In genomic region chr7:122389633-122390032, GRCm38 (mm10) we compare ENCODE assay signal across 9 mouse cellular contexts.
DNase-seq lines count a peak whose midpoint lies in the region; ATAC-seq and TF ChIP-seq lines count a peak whose summit lies in the region.
"Had no signal": no experiment of that assay in that cellular context is flagged by ENCODE, and none has a peak within 500 bp of the region (broad histone marks: within the 10 kb centered on the region; RNA-seq: fewer than 3 reads in every experiment).

No protein-coding gene starts in this region.

- H3K4me2 ChIP-seq in forebrain, embryonic 13.5 days, result no peak overlapping the region
- no peak overlapping the region for H3K4me2 ChIP-seq in midbrain, embryonic 13.5 days (replicated peaks)

- H3K36me3 ChIP-seq in forebrain, embryonic 13.5 days (ENCODE audit: poor library complexity, severe bottlenecking), result no peaks in the 10 kb centered on the region
- H3K36me3 ChIP-seq in midbrain, embryonic 13.5 days, result no peaks in the 10 kb centered on the region

- no peaks in the 10 kb centered on the region for H3K9me3 ChIP-seq in forebrain, embryonic 13.5 days (replicated peaks)
- H3K9me3 ChIP-seq in midbrain, embryonic 13.5 days, result no peaks in the 10 kb centered on the region

- peaks cover 28% of the 10 kb centered on the region for H3K4me1 ChIP-seq in forebrain, embryonic 13.5 days
- peaks cover 31% of the 10 kb centered on the region for H3K4me1 ChIP-seq in midbrain, embryonic 13.5 days (replicated peaks)

- no peak overlapping the region for H3K4me3 ChIP-seq in layer of hippocampus, adult 2 months
- H3K4me3 ChIP-seq in forebrain, embryonic 13.5 days, result no peak overlapping the region
- no peak overlapping the region for H3K4me3 ChIP-seq in midbrain, embryonic 13.5 days (replicated peaks)
- H3K4me3 ChIP-seq: erythroblast, embryonic 14.5 days had no signal

- TF ChIP-seq CTCF in layer of hippocampus, adult 2 months (conservative IDR thresholded peaks at IDR 0.05), result no peak

- peak overlapping the region; percentile 68; the same call in 1 of the 2 replicates for H3K27ac ChIP-seq in layer of hippocampus, adult 2 months
- peak overlapping the region; percentile 48 for H3K27ac ChIP-seq in forebrain, embryonic 13.5 days
- H3K27ac ChIP-seq in midbrain, embryonic 13.5 days, result peak overlapping the region; percentile 63

- ATAC-seq in forebrain, embryonic 13.5 days, result 0 out of 2 replicates have a peak, but pooled peaks have one; percentile 30
- peak; percentile 66 for ATAC-seq in midbrain, embryonic 13.5 days

- intact Hi-C loops in left cerebral cortex, postnatal 10 days (cut with DNase I), result no loop called here

- H3K9ac ChIP-seq in forebrain, embryonic 13.5 days, result no peak overlapping the region
- 0 out of 2 replicates have a peak overlapping the region, but pooled peaks have one; percentile 34 for H3K9ac ChIP-seq in midbrain, embryonic 13.5 days (replicated peaks)

- DNase-seq in layer of hippocampus, adult 2 months (ENCODE audit: low spot score in 2 of 2), result no peak
- DNase-seq in layer of hippocampus, adult 8-10 months (ENCODE audit: low spot score in 2 of 2), result no peak
- DNase-seq in brain, adult 2 months (ENCODE audit: low read depth, low spot score), result peak; percentile 86
- no peak for DNase-seq in left cerebral cortex, postnatal 10 days (ENCODE audit: extremely low spot score in 1 of 2, low spot score in 2 of 2)
- DNase-seq in urinary bladder, postnatal 10 days (ENCODE audit: low spot score), result no peak
- DNase-seq: kidney, adult 8-10 months had no signal

- no peaks in the 10 kb centered on the region for H3K27me3 ChIP-seq in forebrain, embryonic 13.5 days
- H3K27me3 ChIP-seq in midbrain, embryonic 13.5 days, result no peaks in the 10 kb centered on the region

- 11% methylated on average over 6 of the region's 6 CpGs for WGBS in forebrain, embryonic 13.5 days
- WGBS in midbrain, embryonic 13.5 days, result 14% methylated on average over 6 of the region's 6 CpGs
